Mouse (Mus musculus) brain, embryonic 14.5 days (tissue): ENCODE data around the gene Plekhg6.

Experiments used
- CTCF ChIP-seq: fragments of 200-500 bp; IDR thresholded peaks from 2 replicates; pipeline ENCODE4 v1.5.1; 2012; ENCODE audit warnings: inconsistent platforms, mild to moderate bottlenecking, moderate library complexity, borderline replicate concordance; ENCODE audit not compliant: insufficient read depth, insufficient read length; ENCODE audit errors: extremely low read depth
- POLR2A ChIP-seq: fragments of 200-500 bp; IDR thresholded peaks from 2 replicates; pipeline ENCODE4 v1.6.1; 2012; ENCODE audit warnings: mild to moderate bottlenecking, inconsistent platforms, borderline replicate concordance; ENCODE audit not compliant: poor library complexity, insufficient read depth, insufficient read length, severe bottlenecking; ENCODE audit errors: extremely low read depth

DNA sequence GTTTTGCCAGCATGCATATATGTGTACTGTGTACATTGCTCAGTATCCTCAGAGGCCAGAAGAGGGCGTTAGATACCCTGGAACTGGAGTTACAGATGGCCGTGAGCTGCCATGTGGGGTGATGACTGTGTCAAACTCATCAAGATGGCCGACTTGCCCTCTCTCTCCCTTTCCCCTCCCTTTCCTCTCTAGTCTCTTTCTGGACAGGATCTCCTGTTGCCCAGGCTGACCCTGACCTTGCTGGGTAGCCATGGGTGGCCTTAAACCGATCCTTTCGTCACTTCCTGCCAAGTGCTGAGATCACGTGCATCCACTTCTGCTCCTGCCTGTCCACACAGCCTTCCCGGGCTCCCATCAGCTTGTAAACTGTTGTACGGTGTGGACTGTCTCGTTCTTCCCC, 20.6 kb downstream of the Plekhg6 start:
- TF ChIP-seq CTCF = no peak
- no peak for TF ChIP-seq POLR2A
